Comparison of ENCODE assay signal across 12 mouse cellular contexts in genomic region chr15:37165216-37165615, GRCm38 (mm10).
"Had no signal": no experiment of that assay in that cellular context is flagged by ENCODE, and none has a peak within 500 bp of the region (broad histone marks: within the 10 kb centered on the region; RNA-seq: fewer than 3 reads in every experiment).

No protein-coding gene starts in this region.

- H3K27ac ChIP-seq: hindbrain, embryonic 14.5 days; intestine, embryonic 15.5 days; left cerebral cortex, adult 2 months; limb, embryonic 10.5 days; liver, embryonic 15.5 days; lung, embryonic 15.5 days; midbrain, embryonic 12.5 days; neural tube, embryonic 13.5 days had no signal

- H3K9ac ChIP-seq: hindbrain, embryonic 14.5 days; intestine, embryonic 15.5 days; liver, embryonic 15.5 days; lung, embryonic 15.5 days; midbrain, embryonic 12.5 days; neural tube, embryonic 13.5 days had no signal

- H3K4me1 ChIP-seq: liver, embryonic 15.5 days; midbrain, embryonic 12.5 days; neural tube, embryonic 13.5 days had no signal

- H3K36me3 ChIP-seq: intestine, embryonic 15.5 days; limb, embryonic 10.5 days; liver, embryonic 15.5 days; lung, embryonic 15.5 days; midbrain, embryonic 12.5 days; neural tube, embryonic 13.5 days had no signal

- H3K4me2 ChIP-seq: hindbrain, embryonic 14.5 days; liver, embryonic 15.5 days; midbrain, embryonic 12.5 days had no signal

- DNase-seq: right cerebral cortex, postnatal 4 days; spleen, adult 18-20 months; thymus, postnatal 36 days had no signal

- ATAC-seq: midbrain, embryonic 16.5 days had no signal

- H3K27me3 ChIP-seq: intestine, embryonic 15.5 days; liver, embryonic 15.5 days; lung, embryonic 15.5 days; midbrain, embryonic 12.5 days; neural tube, embryonic 13.5 days had no signal

- H3K4me3 ChIP-seq: intestine, embryonic 15.5 days; left cerebral cortex, adult 2 months; limb, embryonic 10.5 days; liver, embryonic 15.5 days; lung, embryonic 15.5 days; midbrain, embryonic 12.5 days; neural tube, embryonic 13.5 days had no signal

- H3K9me3 ChIP-seq: intestine, embryonic 15.5 days; limb, embryonic 10.5 days; liver, embryonic 15.5 days; lung, embryonic 15.5 days; midbrain, embryonic 12.5 days; neural tube, embryonic 13.5 days had no signal
